In the genomic region with DNA sequence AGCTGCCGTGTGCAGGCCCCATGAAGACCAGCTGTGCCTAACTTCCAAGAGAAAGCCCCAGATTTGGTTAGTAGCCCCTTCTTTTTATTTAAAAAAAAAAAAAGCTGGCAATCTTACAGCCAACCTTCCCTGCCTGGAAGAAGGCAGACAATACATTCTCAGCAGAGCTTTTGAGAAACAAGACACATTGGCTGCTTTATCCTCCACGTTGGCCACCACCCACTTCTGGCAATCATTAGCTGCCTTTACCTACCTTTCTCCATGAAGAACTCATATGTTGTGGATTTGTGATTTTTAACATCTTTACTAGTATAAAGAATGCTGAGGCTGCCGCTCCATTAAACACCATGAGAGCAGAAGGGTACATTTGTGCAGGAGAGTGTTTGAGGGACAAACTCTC, we compare ENCODE assay signal across 28 mouse cellular contexts.
"Had no signal": no experiment of that assay in that cellular context is flagged by ENCODE, and none has a peak within 500 bp of the region (broad histone marks: within the 10 kb centered on the region; RNA-seq: fewer than 3 reads in every experiment).

No protein-coding gene starts in this region.

- H3K9ac ChIP-seq: embryonic facial prominence, embryonic 12.5 days; embryonic facial prominence, embryonic 13.5 days; embryonic facial prominence, embryonic 15.5 days; forebrain, embryonic 12.5 days; forebrain, embryonic 13.5 days; forebrain, embryonic 15.5 days; forebrain, postnatal 0 days had no signal

- H3K27ac ChIP-seq: embryonic facial prominence, embryonic 10.5 days; embryonic facial prominence, embryonic 12.5 days; embryonic facial prominence, embryonic 13.5 days; embryonic facial prominence, embryonic 15.5 days; forebrain, embryonic 10.5 days; forebrain, embryonic 12.5 days; forebrain, embryonic 13.5 days; forebrain, embryonic 15.5 days; heart, adult 2 months had no signal

- H3K9me3 ChIP-seq: embryonic facial prominence, embryonic 10.5 days; embryonic facial prominence, embryonic 12.5 days; embryonic facial prominence, embryonic 13.5 days; embryonic facial prominence, embryonic 15.5 days; forebrain, embryonic 10.5 days; forebrain, embryonic 12.5 days; forebrain, embryonic 13.5 days; forebrain, embryonic 15.5 days had no signal

- DNase-seq: cerebellum, adult 2 months; cerebellum, adult 8-10 months; cerebellum, adult 9-10 months; cerebellum, adult 9-11 months; cerebellum, postnatal 10 days; cerebellum, postnatal 14 days; cerebellum, postnatal 25 days; cerebellum, postnatal 36 days; embryo, embryonic 11 days; forebrain, postnatal 0 days; gastrocnemius, adult 2 months; gastrocnemius, postnatal 10 days; gastrocnemius, postnatal 14 days; gastrocnemius, postnatal 25 days; gastrocnemius, postnatal 36 days; heart, adult 18-20 months; heart, adult 2 months had no signal

- H3K4me3 ChIP-seq: embryonic facial prominence, embryonic 10.5 days; embryonic facial prominence, embryonic 12.5 days; embryonic facial prominence, embryonic 13.5 days; embryonic facial prominence, embryonic 15.5 days; erythroblast, embryonic 14.5 days; forebrain, embryonic 10.5 days; forebrain, embryonic 12.5 days; forebrain, embryonic 13.5 days; forebrain, embryonic 15.5 days; gastrocnemius, adult 2 months; heart, adult 2 months had no signal

- H3K36me3 ChIP-seq: embryonic facial prominence, embryonic 10.5 days; embryonic facial prominence, embryonic 12.5 days; embryonic facial prominence, embryonic 13.5 days; embryonic facial prominence, embryonic 15.5 days; forebrain, embryonic 10.5 days; forebrain, embryonic 12.5 days; forebrain, embryonic 15.5 days had no signal

- ATAC-seq: forebrain, embryonic 13.5 days; forebrain, embryonic 14.5 days; forebrain, embryonic 15.5 days; forebrain, embryonic 16.5 days; forebrain, postnatal 0 days had no signal

- H3K27me3 ChIP-seq: embryonic facial prominence, embryonic 12.5 days; embryonic facial prominence, embryonic 13.5 days; embryonic facial prominence, embryonic 15.5 days; forebrain, embryonic 13.5 days; forebrain, embryonic 15.5 days had no signal

- H3K4me1 ChIP-seq: embryonic facial prominence, embryonic 12.5 days; embryonic facial prominence, embryonic 13.5 days; forebrain, embryonic 12.5 days had no signal

- H3K4me2 ChIP-seq: embryonic facial prominence, embryonic 12.5 days; embryonic facial prominence, embryonic 13.5 days; embryonic facial prominence, embryonic 15.5 days; forebrain, embryonic 12.5 days; forebrain, embryonic 13.5 days; forebrain, embryonic 15.5 days had no signal
